Mouse (Mus musculus) A20 (cell line): Measurements from ENCODE around the gene Sry.

Experiments
- DNase-seq: peaks from one replicate; pipeline ENCODE4 v3.0.0-alpha.2; 2011; ENCODE audit warnings: low read depth, low spot score

The Sry gene

GRCm38 (mm10) chrY:2663558-2663957 is at the start of gene Sry:
TSS of gene Sry (minus strand) at chrY:2663658.
- DNase-seq: no peak
